Mouse (Mus musculus) kidney, embryonic 14.5 days (tissue): ENCODE data around the gene Cyb5r2. TPM values are rescaled to one million over a fixed set of nuclear protein-coding genes. Genes with fewer than 3 reads are reported as not detected.

Experiments used
- ATAC-seq: fragments of 200-750 bp; cut with Nextera tagmentation; 2 replicates; pipeline ENCODE4 v1.8.0; 2017; ENCODE audit warnings: moderate number of reproducible peaks, mild to moderate bottlenecking, moderate TSS enrichment, moderate library complexity; ENCODE audit not compliant: low FRiP score, low TSS enrichment
- H3K27ac ChIP-seq: fragments of 300-500 bp; sonication (generic); 2 replicates; pipeline ENCODE4 v1.5.1; 2014; ENCODE audit warnings: low read depth, mild to moderate bottlenecking, low read length, moderate library complexity, mixed read lengths
- H3K27me3 ChIP-seq: fragments of 300-500 bp; sonication (generic); 2 replicates; pipeline ENCODE4 v1.6.1; 2014; ENCODE audit warnings: mild to moderate bottlenecking, low read length; ENCODE audit not compliant: control insufficient read depth, insufficient read depth
- H3K36me3 ChIP-seq: fragments of 300-500 bp; sonication (generic); 2 replicates; pipeline ENCODE4 v1.6.1; 2014; ENCODE audit warnings: low read length, mixed read lengths; ENCODE audit not compliant: control insufficient read depth, insufficient read depth
- H3K4me1 ChIP-seq: fragments of 300-500 bp; sonication (generic); 2 replicates; pipeline ENCODE4 v1.6.1; 2014; ENCODE audit warnings: low read length, mixed read lengths; ENCODE audit not compliant: control insufficient read depth, insufficient read depth
- H3K4me2 ChIP-seq: fragments of 300-500 bp; sonication (generic); replicated peaks from 2 replicates; pipeline ENCODE4 v1.6.1; 2014; ENCODE audit warnings: low read depth, mild to moderate bottlenecking, low read length
- H3K4me3 ChIP-seq: fragments of 300-500 bp; sonication (generic); 2 replicates; pipeline ENCODE4 v1.5.1; 2014; ENCODE audit warnings: mild to moderate bottlenecking, low read length
- H3K9ac ChIP-seq: fragments of 300-500 bp; sonication (generic); 2 replicates; pipeline ENCODE4 v1.6.1; 2014; ENCODE audit warnings: low read depth, mild to moderate bottlenecking, low read length, moderate library complexity
- H3K9me3 ChIP-seq: fragments of 300-500 bp; sonication (generic); 2 replicates; pipeline ENCODE4 v1.6.1; 2016; ENCODE audit warnings: low read length; ENCODE audit not compliant: control insufficient read depth
- WGBS: fragments of 180-500 bp; shearing (Covaris S2); extraction: QIAGEN DNeasy Blood & Tissue Kit; methylation state at CpG from one replicate; pipeline ENCODE4 v1.1.7; 2014; 5-methylcytosine and 5-hydroxymethylcytosine counted together
- polyA plus RNA-seq: library from polyadenylated mRNA; unstranded; fragments of >200 nt; fragmentation: Nextera tagmentation; extraction: Ambion mirVana; gene quantifications from 2 replicates; pipeline ENCODE4 v1.2.1, GENCODE M21; 2014

Cyb5r2 gene
- polyA plus RNA-seq, 1 experiment from 2014 or later: 0.30 TPM

- H3K27ac ChIP-seq: no peak overlapping the region
- no peaks in the 10 kb centered on the region for H3K4me1 ChIP-seq
- H3K27me3 ChIP-seq: no peaks in the 10 kb centered on the region
- H3K4me3 ChIP-seq: no peak overlapping the region
- no peak overlapping the region for H3K4me2 ChIP-seq
- 91% methylated on average over 3 of the region's 3 CpGs for WGBS
- H3K9ac ChIP-seq: no peak overlapping the region
- no peaks in the 10 kb centered on the region for H3K9me3 ChIP-seq
- H3K36me3 ChIP-seq: no peaks in the 10 kb centered on the region
- ATAC-seq: no peak
These were observed 1.9 kb downstream of the Cyb5r2 start for GRCm38 (mm10) chr7:107755905-107756304.

- Histone ChIP-seq H3K9ac (no peak overlapping the region), H3K27ac (no peak overlapping the region), H3K27me3 (no peaks in the 10 kb centered on the region), H3K4me1 (no peaks in the 10 kb centered on the region), H3K4me3 (no peak overlapping the region), H3K9me3 (no peaks in the 10 kb centered on the region), H3K4me2 (no peak overlapping the region), H3K36me3 (no peaks in the 10 kb centered on the region)
- ATAC-seq: no peak
- WGBS: 72% methylated on average over 10 of the region's 10 CpGs
These were observed 5.8 kb downstream of the Cyb5r2 start for GRCm38 (mm10) chr7:107752031-107752520.

GRCm38 (mm10) chr7:107749721-107750120 is 8.1 kb downstream of the Cyb5r2 start:
- Histone ChIP-seq H3K9ac (no peak overlapping the region), H3K27me3 (no peaks in the 10 kb centered on the region), H3K4me3 (no peak overlapping the region), H3K36me3 (no peaks in the 10 kb centered on the region), H3K4me2 (no peak overlapping the region), H3K9me3 (no peaks in the 10 kb centered on the region), H3K27ac (no peak overlapping the region), H3K4me1 (no peaks in the 10 kb centered on the region)
- 92% methylated on average over 4 of the region's 4 CpGs for WGBS
- no peak for ATAC-seq

GRCm38 (mm10) chr7:107749270-107749669 is 8.6 kb downstream of the Cyb5r2 start:
- WGBS: 3% methylated on average over 3 of the region's 3 CpGs
- Histone ChIP-seq H3K27me3 (no peaks in the 10 kb centered on the region), H3K9me3 (no peaks in the 10 kb centered on the region), H3K4me1 (no peaks in the 10 kb centered on the region), H3K4me2 (no peak overlapping the region), H3K27ac (no peak overlapping the region), H3K36me3 (no peaks in the 10 kb centered on the region), H3K9ac (no peak overlapping the region), H3K4me3 (no peak overlapping the region)
- peak; percentile 15; the same call in 1 of the 2 replicates for ATAC-seq

GRCm38 (mm10) chr7:107747954-107748353 is 9.9 kb downstream of the Cyb5r2 start:
- no peaks in the 10 kb centered on the region for H3K4me1 ChIP-seq
- H3K9me3 ChIP-seq: no peaks in the 10 kb centered on the region
- ATAC-seq: no peak
- H3K27me3 ChIP-seq: no peaks in the 10 kb centered on the region
- no peak overlapping the region for H3K27ac ChIP-seq
- 18% methylated on average over 2 of the region's 2 CpGs for WGBS
- no peaks in the 10 kb centered on the region for H3K36me3 ChIP-seq
- H3K4me2 ChIP-seq: no peak overlapping the region
- H3K4me3 ChIP-seq: no peak overlapping the region
- no peak overlapping the region for H3K9ac ChIP-seq

GRCm38 (mm10) chr7:107747476-107747875 is 10.4 kb downstream of the Cyb5r2 start:
- H3K4me3 ChIP-seq: no peak overlapping the region
- 89% methylated on average over 9 of the region's 9 CpGs for WGBS

GRCm38 (mm10) chr7:107746036-107746435 is 11.8 kb downstream of the Cyb5r2 start:
- 91% methylated on average over 8 of the region's 8 CpGs for WGBS
- H3K36me3 ChIP-seq: no peaks in the 10 kb centered on the region; the same call in 1 of the 2 replicates
- H3K9me3 ChIP-seq: no peaks in the 10 kb centered on the region
- no peak overlapping the region for H3K27ac ChIP-seq
- H3K9ac ChIP-seq: no peak overlapping the region
- H3K4me2 ChIP-seq: no peak overlapping the region
- no peak overlapping the region for H3K4me3 ChIP-seq
- no peaks in the 10 kb centered on the region for H3K27me3 ChIP-seq
- ATAC-seq: no peak
- H3K4me1 ChIP-seq: no peaks in the 10 kb centered on the region

More at GRCm38 (mm10) chr7:107747476-107747875, 10.4 kb downstream of the Cyb5r2 start:
- Histone ChIP-seq H3K9me3 (no peaks in the 10 kb centered on the region), H3K36me3 (no peaks in the 10 kb centered on the region), H3K4me1 (no peaks in the 10 kb centered on the region), H3K4me2 (no peak overlapping the region), H3K27ac (no peak overlapping the region), H3K9ac (no peak overlapping the region), H3K27me3 (no peaks in the 10 kb centered on the region)
- no peak for ATAC-seq

- WGBS: 75% methylated on average over 2 of the region's 2 CpGs
- Histone ChIP-seq H3K4me3 (no peak overlapping the region), H3K27ac (no peak overlapping the region), H3K9me3 (no peaks in the 10 kb centered on the region), H3K4me1 (no peaks in the 10 kb centered on the region), H3K36me3 (no peaks in the 10 kb centered on the region; the same call in 1 of the 2 replicates), H3K9ac (no peak overlapping the region), H3K4me2 (no peak overlapping the region), H3K27me3 (no peaks in the 10 kb centered on the region)
- ATAC-seq: no peak
These were observed 12.7 kb downstream of the Cyb5r2 start for GRCm38 (mm10) chr7:107745111-107745510.

GRCm38 (mm10) chr7:107744454-107744853 is 13.4 kb downstream of the Cyb5r2 start:
- H3K9me3 ChIP-seq: no peaks in the 10 kb centered on the region
- no peak overlapping the region for H3K9ac ChIP-seq

More at GRCm38 (mm10) chr7:107744454-107744853, 13.4 kb downstream of the Cyb5r2 start:
- no peak overlapping the region for H3K4me2 ChIP-seq
- H3K27ac ChIP-seq: no peak overlapping the region
- no peaks in the 10 kb centered on the region; the same call in 1 of the 2 replicates for H3K36me3 ChIP-seq
- no peaks in the 10 kb centered on the region for H3K4me1 ChIP-seq
- no peak for ATAC-seq
- H3K27me3 ChIP-seq: no peaks in the 10 kb centered on the region
- 91% methylated on average over 4 of the region's 4 CpGs for WGBS
- H3K4me3 ChIP-seq: no peak overlapping the region
